8 mouse cellular contexts compared by ENCODE assay signal in genomic region chr2:180894734-180895133, GRCm38 (mm10). TPM values are rescaled to one million over a fixed set of nuclear protein-coding genes. Genes with fewer than 3 reads are reported as not detected.
DNase-seq lines count a peak whose midpoint lies in the region; ATAC-seq lines count a peak whose summit lies in the region.

No protein-coding gene starts in this region.

- H3K36me3 ChIP-seq in intestine, embryonic 15.5 days: no peaks in the 10 kb centered on the region

- H3K4me2 ChIP-seq in intestine, embryonic 15.5 days (replicated peaks): peak overlapping the region; percentile 76

- H3K9me3 ChIP-seq in intestine, embryonic 15.5 days: no peaks in the 10 kb centered on the region

- no peak overlapping the region for H3K9ac ChIP-seq in intestine, embryonic 15.5 days

- peak; percentile 44; the same call in 1 of the 2 replicates for ATAC-seq in intestine, embryonic 15.5 days

- under 1% methylated on average over 13 of the region's 13 CpGs for WGBS in intestine, embryonic 15.5 days

- intact Hi-C loops in left cerebral cortex, postnatal 10 days (cut with DNase I): loop anchor here (5.0 kb wide), 2 partner anchors 42 to 67 kb away; no protein-coding TSS in a partner anchor

- H3K4me1 ChIP-seq in intestine, embryonic 15.5 days (replicated peaks): peaks cover 31% of the 10 kb centered on the region

- H3K4me3 ChIP-seq in intestine, embryonic 15.5 days (replicated peaks): peak overlapping the region; percentile 43; the same call in 1 of the 2 replicates

- peak; percentile 46 for DNase-seq in gastrocnemius, adult 18-20 months (ENCODE audit: low spot score)
- no peak for DNase-seq in gastrocnemius, postnatal 25 days
- peak; percentile 96 for DNase-seq in cerebellum, adult 9-10 months
- DNase-seq in frontal cortex, postnatal 14 days (ENCODE audit: low spot score in 2 of 2): peak; percentile 85 to 87
- DNase-seq in left cerebral cortex, postnatal 10 days (ENCODE audit: extremely low spot score in 1 of 2, low spot score in 2 of 2): peak; percentile 90 to 92
- peak; percentile 92 for DNase-seq in mesoderm, embryonic 11.5 days (ENCODE audit: low read depth, low spot score)
- peak; percentile 5 for DNase-seq in skeletal muscle tissue, adult 2 months (ENCODE audit: low read depth, low spot score)

- no peak overlapping the region for H3K27ac ChIP-seq in intestine, embryonic 15.5 days

- peaks cover 81% of the 10 kb centered on the region for H3K27me3 ChIP-seq in intestine, embryonic 15.5 days (replicated peaks)

RNA-seq across cellular contexts. Expression of gene Ythdf1, which starts 26.0 kb away (rescaled TPM):
- total RNA-seq in gastrocnemius, adult 18-20 months (2021): 10 to 100 TPM; 39.9 to 41.6 TPM
- 10 to 100 TPM; 31.9 to 34.1 TPM for total RNA-seq in gastrocnemius, postnatal 25 days (2021)
- polyA plus RNA-seq in intestine, embryonic 15.5 days (2015; fragmentation: Nextera tagmentation; extraction: Ambion mirVana): 46.9 and 49.3 TPM in 2 replicates
- 10 to 100 TPM; 62.7 to 67.6 TPM for total RNA-seq in left cerebral cortex, postnatal 10 days (2021)

RNA-seq across cellular contexts. Expression of gene Birc7, which starts 34.1 kb away (rescaled TPM):
- not detected for total RNA-seq in gastrocnemius, adult 18-20 months (2021)
- not detected for total RNA-seq in gastrocnemius, postnatal 25 days (2021)
- polyA plus RNA-seq in intestine, embryonic 15.5 days (2015; fragmentation: Nextera tagmentation; extraction: Ambion mirVana): not detected in 2 replicates
- total RNA-seq in left cerebral cortex, postnatal 10 days (2021): not detected

RNA-seq across cellular contexts. Expression of gene Nkain4, which starts 59.8 kb away (rescaled TPM):
- under 1 TPM in 1 of 2 experiments, not detected in 1; 0.66 TPM for total RNA-seq in gastrocnemius, adult 18-20 months (2021)
- total RNA-seq in gastrocnemius, postnatal 25 days (2021): under 1 TPM in 1 of 2 experiments, not detected in 1; 0.49 TPM
- polyA plus RNA-seq in intestine, embryonic 15.5 days (2015; fragmentation: Nextera tagmentation; extraction: Ambion mirVana): 37.4 and 41.1 TPM in 2 replicates
- 10 to 100 TPM; 39.3 to 39.9 TPM for total RNA-seq in left cerebral cortex, postnatal 10 days (2021)

Comparison
In these comparisons a context has a peak if more than half of its experiments do, and no peak if none do; other contexts are left out.
1. RNA of gene Nkain4, which starts 59.8 kb away (total RNA-seq): 39.3 to 39.9 TPM in left cerebral cortex, postnatal 10 days; 0.66 TPM in gastrocnemius, adult 18-20 months and 0.49 TPM in gastrocnemius, postnatal 25 days; every median in the first group is over 10 times any median in the second.